Mouse (Mus musculus): Measurements from ENCODE around the gene Selenbp2. TPM values are rescaled to one million over a fixed set of nuclear protein-coding genes. Genes with fewer than 3 reads are reported as not detected.
"Not testable (repeated sequence)": the region's sequence is repeated elsewhere in the genome, so short reads cannot be mapped to it uniquely, and the experiment has no call there.

Gene Selenbp2
- total and polyA plus RNA-seq, 2 experiments from 2014 or later = 3.7 to 42.5 TPM

DNA sequence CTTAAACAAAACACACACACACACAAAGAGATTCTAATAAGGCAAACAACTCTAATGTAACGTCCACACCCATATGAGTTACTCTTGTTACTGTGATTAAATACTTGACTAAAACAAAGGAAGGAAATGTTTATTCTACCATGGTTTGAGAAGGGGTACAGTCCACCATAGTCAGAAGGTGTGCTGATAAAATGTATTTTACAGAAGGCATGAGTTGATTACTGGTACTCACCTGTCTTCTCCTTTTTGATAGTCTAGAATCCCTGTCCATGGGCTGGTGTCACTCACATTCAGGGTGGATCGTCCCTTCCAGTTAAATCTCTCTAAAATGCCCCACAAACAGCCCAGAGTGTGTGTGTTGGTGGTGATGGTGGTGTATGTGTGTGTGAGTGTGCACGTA is 9.5 kb downstream of the Selenbp2 start:
- ATAC-seq (ENCODE audit: insufficient read depth, low read depth) (no peak), DNase-seq (ENCODE audit: low spot score) (no peak)
- Histone ChIP-seq H3K27me3 (ENCODE audit: control insufficient read depth, insufficient read depth, low read length) (no peaks in the 10 kb centered on the region), H3K4me2 (ENCODE audit: low read depth, low read length) (no peak overlapping the region), H3K27ac (ENCODE audit: low read depth) (no peak overlapping the region), H3K4me3 (ENCODE audit: low read depth, low read length) (no peak overlapping the region), H3K9ac (replicated peaks; ENCODE audit: low read depth, low read length) (no peak overlapping the region), H3K36me3 (replicated peaks; ENCODE audit: control insufficient read depth, insufficient read depth, low read length) (no peaks in the 10 kb centered on the region), H3K4me1 (ENCODE audit: control insufficient read depth, insufficient read depth) (no peaks in the 10 kb centered on the region), H3K9me3 (replicated peaks; ENCODE audit: control insufficient read depth, low read length) (no peaks in the 10 kb centered on the region)
- WGBS = 73% methylated on average over 3 of the region's 3 CpGs
- no peak for TF ChIP-seq EP300 (IDR thresholded peaks at IDR 0.05; ENCODE audit: low read depth)
- TF ChIP-seq CTCF (IDR thresholded peaks at IDR 0.05; ENCODE audit: low read depth) = no peak

DNA sequence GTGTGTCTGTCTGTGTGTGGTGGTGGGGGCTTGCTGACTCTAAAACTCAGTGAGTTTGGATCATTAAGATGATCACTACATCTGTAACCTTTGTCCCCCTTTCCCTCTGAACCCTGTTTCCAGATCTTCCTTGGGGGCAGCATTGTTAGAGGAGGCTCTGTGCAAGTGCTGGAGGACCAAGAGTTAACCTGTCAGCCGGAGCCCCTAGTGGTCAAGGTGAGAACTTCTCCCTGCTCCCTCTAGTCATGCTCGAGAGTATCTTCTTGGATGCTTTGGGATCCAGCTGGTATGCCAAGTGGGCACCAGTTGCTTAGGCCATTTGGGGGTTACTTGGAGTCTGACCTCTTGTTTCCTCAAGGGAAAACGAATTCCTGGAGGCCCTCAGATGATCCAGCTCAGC is 10.0 kb downstream of the Selenbp2 start:
- DNase-seq (ENCODE audit: low spot score); ATAC-seq (ENCODE audit: insufficient read depth, low read depth); H3K9me3 ChIP-seq (replicated peaks; ENCODE audit: control insufficient read depth, low read length); H3K27ac ChIP-seq (ENCODE audit: low read depth); H3K36me3 ChIP-seq (replicated peaks; ENCODE audit: control insufficient read depth, insufficient read depth, low read length); H3K4me3 ChIP-seq (ENCODE audit: low read depth, low read length); H3K27me3 ChIP-seq (ENCODE audit: control insufficient read depth, insufficient read depth, low read length); H3K4me2 ChIP-seq (ENCODE audit: low read depth, low read length); H3K4me1 ChIP-seq (ENCODE audit: control insufficient read depth, insufficient read depth); H3K9ac ChIP-seq (replicated peaks; ENCODE audit: low read depth, low read length): not testable (repeated sequence)
- 31% methylated on average over 2 of the region's 3 CpGs for WGBS
- peak; percentile 29; the same call in 1 of the 2 replicates for TF ChIP-seq CTCF (IDR thresholded peaks at IDR 0.05; ENCODE audit: low read depth)

DNA sequence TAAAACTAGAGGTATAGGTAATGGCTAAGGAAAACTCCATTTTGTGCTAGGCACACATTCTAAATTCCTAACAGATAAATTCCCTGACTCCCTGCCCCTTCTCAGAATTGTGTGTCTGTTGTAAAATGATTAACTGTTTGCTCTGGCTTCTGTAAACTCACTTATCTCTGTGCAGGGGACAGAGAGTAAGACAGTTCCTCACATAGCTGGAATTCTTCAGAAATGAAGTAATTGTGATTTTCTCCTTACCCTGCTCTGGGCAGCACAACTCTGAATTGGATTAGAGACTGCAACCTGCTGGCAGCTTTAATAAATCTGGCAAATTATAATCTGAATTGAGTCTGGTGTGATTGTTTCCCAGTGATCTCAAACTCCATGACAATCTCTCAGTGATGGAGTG is 17.2 kb downstream of the Selenbp2 start:
- H3K4me3 ChIP-seq (ENCODE audit: low read depth, low read length); H3K4me2 ChIP-seq (ENCODE audit: low read depth, low read length); H3K27ac ChIP-seq (ENCODE audit: low read depth); H3K27me3 ChIP-seq (ENCODE audit: control insufficient read depth, insufficient read depth, low read length); ATAC-seq (ENCODE audit: insufficient read depth, low read depth); DNase-seq (ENCODE audit: low spot score); H3K36me3 ChIP-seq (replicated peaks; ENCODE audit: control insufficient read depth, insufficient read depth, low read length); H3K9me3 ChIP-seq (replicated peaks; ENCODE audit: control insufficient read depth, low read length); H3K9ac ChIP-seq (replicated peaks; ENCODE audit: low read depth, low read length); H3K4me1 ChIP-seq (ENCODE audit: control insufficient read depth, insufficient read depth): not testable (repeated sequence)

DNA sequence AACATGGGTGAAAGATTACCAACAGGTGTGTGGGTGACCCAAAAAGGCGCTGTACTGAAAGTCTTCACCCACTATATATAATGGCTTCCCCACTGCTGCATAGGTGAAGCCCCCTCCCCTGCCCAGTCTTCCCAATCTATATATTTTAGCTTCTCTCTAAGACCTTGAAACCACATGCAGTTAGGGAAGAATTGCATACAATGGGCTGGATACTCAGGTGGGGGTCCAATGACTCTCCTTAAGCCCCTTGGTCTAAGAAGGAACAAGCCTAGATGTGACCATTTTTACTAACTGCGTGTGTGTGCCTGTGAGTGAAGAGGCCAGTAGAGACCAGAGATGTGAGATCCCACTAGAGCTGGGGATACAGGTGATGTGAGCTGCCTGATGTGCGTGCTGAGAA is 20.1 kb downstream of the Selenbp2 start:
- not testable (repeated sequence) for H3K9ac ChIP-seq (replicated peaks; ENCODE audit: low read depth, low read length); H3K4me2 ChIP-seq (ENCODE audit: low read depth, low read length); H3K27ac ChIP-seq (ENCODE audit: low read depth); ATAC-seq (ENCODE audit: insufficient read depth, low read depth); H3K4me3 ChIP-seq (ENCODE audit: low read depth, low read length); H3K4me1 ChIP-seq (ENCODE audit: control insufficient read depth, insufficient read depth); H3K27me3 ChIP-seq (ENCODE audit: control insufficient read depth, insufficient read depth, low read length); DNase-seq (ENCODE audit: low spot score); H3K36me3 ChIP-seq (replicated peaks; ENCODE audit: control insufficient read depth, insufficient read depth, low read length); H3K9me3 ChIP-seq (replicated peaks; ENCODE audit: control insufficient read depth, low read length)
- 86% methylated on average over 3 of the region's 3 CpGs for WGBS

DNA sequence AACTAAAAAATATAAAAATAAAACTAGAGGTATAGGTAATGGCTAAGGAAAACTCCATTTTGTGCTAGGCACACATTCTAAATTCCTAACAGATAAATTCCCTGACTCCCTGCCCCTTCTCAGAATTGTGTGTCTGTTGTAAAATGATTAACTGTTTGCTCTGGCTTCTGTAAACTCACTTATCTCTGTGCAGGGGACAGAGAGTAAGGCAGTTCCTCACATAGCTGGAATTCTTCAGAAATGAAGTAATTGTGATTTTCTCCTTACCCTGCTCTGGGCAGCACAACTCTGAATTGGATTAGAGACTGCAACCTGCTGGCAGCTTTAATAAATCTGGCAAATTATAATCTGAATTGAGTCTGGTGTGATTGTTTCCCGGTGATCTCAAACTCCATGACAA is 24.9 kb downstream of the Selenbp2 start:
- 24% methylated on average over 1 of the region's 1 CpGs for WGBS

DNA sequence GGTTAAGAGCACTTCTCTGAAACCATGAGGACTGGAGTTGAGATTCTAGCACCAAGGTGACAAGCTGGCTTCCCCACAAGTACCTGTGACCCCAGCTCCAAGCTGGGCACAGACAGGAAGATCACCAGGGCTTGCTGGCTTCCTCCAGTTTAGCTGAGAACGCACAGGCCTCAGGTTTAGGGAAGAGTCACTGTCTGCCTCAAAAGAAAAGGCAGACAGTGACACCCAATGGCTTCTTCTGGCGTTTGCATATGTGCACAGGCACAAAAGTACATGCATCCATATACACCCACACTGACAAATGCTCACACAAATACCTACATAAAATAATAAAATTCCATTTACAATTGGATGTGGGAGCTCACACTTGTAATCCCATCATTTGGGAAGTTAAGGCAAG is 30.3 kb downstream of the Selenbp2 start:
- not testable (repeated sequence) for DNase-seq (ENCODE audit: low spot score); H3K4me2 ChIP-seq (ENCODE audit: low read depth, low read length); H3K36me3 ChIP-seq (replicated peaks; ENCODE audit: control insufficient read depth, insufficient read depth, low read length); H3K27ac ChIP-seq (ENCODE audit: low read depth); H3K4me1 ChIP-seq (ENCODE audit: control insufficient read depth, insufficient read depth); ATAC-seq (ENCODE audit: insufficient read depth, low read depth); H3K4me3 ChIP-seq (ENCODE audit: low read depth, low read length); H3K9ac ChIP-seq (replicated peaks; ENCODE audit: low read depth, low read length); H3K27me3 ChIP-seq (ENCODE audit: control insufficient read depth, insufficient read depth, low read length); H3K9me3 ChIP-seq (replicated peaks; ENCODE audit: control insufficient read depth, low read length)
- TF ChIP-seq CTCF (IDR thresholded peaks at IDR 0.05; ENCODE audit: low read depth) = peak; percentile 25
- WGBS = 16% methylated on average over 2 of the region's 2 CpGs

More for the DNA sequence above, 24.9 kb downstream of the Selenbp2 start:
- H3K4me1 ChIP-seq (ENCODE audit: control insufficient read depth, insufficient read depth); H3K9me3 ChIP-seq (replicated peaks; ENCODE audit: control insufficient read depth, low read length); H3K9ac ChIP-seq (replicated peaks; ENCODE audit: low read depth, low read length); H3K36me3 ChIP-seq (replicated peaks; ENCODE audit: control insufficient read depth, insufficient read depth, low read length); H3K4me2 ChIP-seq (ENCODE audit: low read depth, low read length); H3K27me3 ChIP-seq (ENCODE audit: control insufficient read depth, insufficient read depth, low read length); H3K4me3 ChIP-seq (ENCODE audit: low read depth, low read length); DNase-seq (ENCODE audit: low spot score); H3K27ac ChIP-seq (ENCODE audit: low read depth): not testable (repeated sequence)
- ATAC-seq (ENCODE audit: insufficient read depth, low read depth) = peak; percentile 44; the same call in 1 of the 2 replicates

All from heart, postnatal 0 days (tissue).